Mouse (Mus musculus) kidney, postnatal 0 days (tissue): ENCODE data around the gene Syngr1. TPM values are rescaled to one million over a fixed set of nuclear protein-coding genes. Genes with fewer than 3 reads are reported as not detected.
A peak's percentile ranks its signal among the peaks of the same experiment; 100 is the strongest.

Experiments
- ATAC-seq: fragments of 200-750 bp; cut with Nextera tagmentation; replicated peaks from 2 replicates; pipeline ENCODE4 v1.8.0; 2017; ENCODE audit warnings: low read depth, moderate number of reproducible peaks, moderate TSS enrichment, moderate library complexity; ENCODE audit not compliant: low FRiP score
- DNase-seq: peaks from one replicate; pipeline ENCODE4 v3.0.0-alpha.2; 2016; ENCODE audit warnings: low spot score
- H3K27ac ChIP-seq: fragments of 300-500 bp; sonication (generic); 2 replicates; pipeline ENCODE4 v1.5.1; 2014; ENCODE audit warnings: mild to moderate bottlenecking
- H3K27me3 ChIP-seq: fragments of 300-500 bp; sonication (generic); 2 replicates; pipeline ENCODE4 v1.6.1; 2014; ENCODE audit warnings: low read length, mixed read lengths; ENCODE audit not compliant: insufficient read depth
- H3K36me3 ChIP-seq: fragments of 300-500 bp; sonication (generic); 2 replicates; pipeline ENCODE4 v1.6.1; 2014; ENCODE audit warnings: low read length, mixed read lengths; ENCODE audit not compliant: insufficient read depth
- H3K4me1 ChIP-seq: fragments of 300-500 bp; sonication (generic); replicated peaks from 2 replicates; pipeline ENCODE4 v1.6.1; 2014; ENCODE audit warnings: antibody characterized with exemption, low read length, mixed read lengths; ENCODE audit not compliant: insufficient read depth
- H3K4me2 ChIP-seq: fragments of 300-500 bp; sonication (generic); 2 replicates; pipeline ENCODE4 v1.6.1; 2014; ENCODE audit warnings: mild to moderate bottlenecking, low read length, moderate library complexity, mixed read lengths
- H3K4me3 ChIP-seq: fragments of 300-500 bp; sonication (generic); replicated peaks from 2 replicates; pipeline ENCODE4 v1.5.1; 2014; ENCODE audit warnings: low read depth, low read length
- H3K9ac ChIP-seq: fragments of 300-500 bp; sonication (generic); 2 replicates; pipeline ENCODE4 v1.6.1; 2014; ENCODE audit warnings: low read depth, low read length
- H3K9me3 ChIP-seq: fragments of 300-500 bp; sonication (generic); replicated peaks from 2 replicates; pipeline ENCODE4 v1.6.1; 2016; ENCODE audit warnings: low read length, inconsistent platforms, mixed read lengths
- CTCF ChIP-seq: IDR thresholded peaks from 2 replicates; pipeline ENCODE4 v1.5.1; 2016; ENCODE audit warnings: antibody characterized with exemption, low read depth, mild to moderate bottlenecking, moderate library complexity
- WGBS: fragments of 180-500 bp; shearing (Covaris S2); extraction: QIAGEN DNeasy Blood & Tissue Kit; methylation state at CpG from one replicate; pipeline ENCODE4 v1.1.7; 2014; 5-methylcytosine and 5-hydroxymethylcytosine counted together
- polyA plus RNA-seq: library from polyadenylated mRNA; unstranded; fragments of >200 nt; fragmentation: Nextera tagmentation; extraction: Ambion mirVana; gene quantifications from 2 replicates; pipeline ENCODE4 v1.2.1, GENCODE M21; 2015

Syngr1 gene
- 21.8 and 24.1 TPM in 2 replicates for polyA plus RNA-seq

DNA sequence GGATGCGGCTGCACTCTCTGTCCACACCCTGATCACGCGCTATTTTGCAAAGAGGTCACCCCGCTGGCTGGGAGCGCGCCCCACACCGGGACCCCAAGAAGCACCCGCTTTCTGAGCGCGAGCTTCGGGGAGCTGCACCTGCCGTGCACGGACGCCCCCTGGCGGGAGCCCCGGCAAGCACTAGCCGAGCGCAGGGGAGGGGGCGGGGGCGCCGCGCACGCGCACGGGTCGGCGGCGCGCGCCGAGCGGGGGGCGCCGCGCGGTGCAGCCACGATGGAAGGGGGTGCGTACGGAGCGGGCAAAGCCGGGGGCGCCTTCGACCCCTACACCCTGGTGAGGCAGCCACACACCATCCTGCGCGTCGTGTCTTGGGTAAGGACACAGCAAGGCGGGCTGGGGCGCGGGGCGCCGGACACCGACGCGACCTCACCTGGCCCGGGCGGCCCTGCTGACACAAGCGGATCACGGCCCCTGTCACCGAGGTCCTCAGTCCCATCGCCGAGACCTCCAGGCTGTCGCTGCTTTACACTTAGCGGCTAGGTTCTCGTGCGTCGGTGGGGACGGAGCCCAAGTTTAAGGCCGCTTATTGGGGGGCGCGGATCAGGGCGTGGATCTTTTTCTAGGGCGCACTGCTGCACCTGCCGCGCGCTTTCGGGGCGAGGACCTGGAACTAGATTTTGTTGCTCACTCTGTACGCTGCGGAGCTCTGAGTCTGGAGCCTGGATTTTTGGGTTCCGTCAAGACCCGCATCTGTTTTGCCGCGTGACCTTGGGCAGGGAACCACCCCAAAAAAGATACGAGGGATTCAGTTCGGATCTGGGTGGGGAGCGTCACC is at the start of gene Syngr1, which contains the start of gene Rpl3:
Gene Syngr1 (plus strand): TSS at position 214 of the 835 bp plus-strand sequence.
Gene Rpl3 (minus strand): TSS at position 748 of the 835 bp plus-strand sequence.
- Histone ChIP-seq H3K27me3 (peaks cover 9% of the 10 kb centered on the region), H3K9ac (peak within 1 kb of the TSS; percentile 53), H3K4me3 (peak within 1 kb of the TSS; percentile 52), H3K4me1 (peaks cover 8% of the 10 kb centered on the region; the same call in 1 of the 2 replicates), H3K36me3 (no peaks in the 10 kb centered on the region), H3K4me2 (peak within 1 kb of the TSS; percentile 86), H3K27ac (no peak within 1 kb of the TSS), H3K9me3 (no peaks in the 10 kb centered on the region)
- peak; percentile 67 for TF ChIP-seq CTCF
- WGBS: 2% methylated on average over 72 of the region's 86 CpGs
- peak; percentile 49 for DNase-seq
- ATAC-seq: peak; percentile 52; the same call in 1 of the 2 replicates

GRCm38 (mm10) chr15:80042152-80042551 is 49.0 kb upstream of the Syngr1 start:
- DNase-seq: no peak
- no peak for TF ChIP-seq CTCF
- Histone ChIP-seq H3K4me1 (no peaks in the 10 kb centered on the region), H3K27me3 (no peaks in the 10 kb centered on the region), H3K27ac (no peak overlapping the region), H3K4me2 (no peak overlapping the region), H3K4me3 (no peak overlapping the region), H3K9ac (no peak overlapping the region), H3K36me3 (no peaks in the 10 kb centered on the region), H3K9me3 (no peaks in the 10 kb centered on the region)
- ATAC-seq: no peak
- WGBS: 67% methylated on average over 4 of the region's 4 CpGs

GRCm38 (mm10) chr15:80044249-80044648 is 46.9 kb upstream of the Syngr1 start:
- TF ChIP-seq CTCF: no peak
- DNase-seq (no peak), ATAC-seq (no peak)
- Histone ChIP-seq H3K4me1 (no peaks in the 10 kb centered on the region), H3K27me3 (no peaks in the 10 kb centered on the region), H3K4me2 (no peak overlapping the region), H3K27ac (no peak overlapping the region), H3K4me3 (no peak overlapping the region), H3K9me3 (no peaks in the 10 kb centered on the region), H3K9ac (no peak overlapping the region), H3K36me3 (no peaks in the 10 kb centered on the region)
- 81% methylated on average over 10 of the region's 10 CpGs for WGBS

DNA sequence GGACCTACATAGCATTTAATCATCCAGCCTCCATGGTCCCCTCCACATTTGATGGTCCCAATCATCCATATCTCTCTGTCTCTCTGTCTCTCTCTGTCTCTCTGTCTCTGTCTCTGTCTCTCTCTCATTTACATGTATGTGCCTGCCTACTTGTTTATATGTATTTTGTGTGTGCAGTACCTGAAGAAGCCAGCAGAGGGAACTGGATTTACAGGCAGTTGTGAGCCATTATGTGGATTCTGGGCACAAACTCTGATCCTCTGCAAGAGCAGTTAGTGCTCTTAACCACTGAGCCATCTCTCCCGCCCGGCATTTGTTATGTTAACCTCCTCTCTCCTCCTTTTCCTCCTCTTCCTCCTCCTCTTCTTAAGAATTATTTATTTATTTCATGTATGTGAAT is 45.4 kb upstream of the Syngr1 start:
- DNase-seq (no peak), ATAC-seq (no peak)
- Histone ChIP-seq H3K4me2 (no peak overlapping the region), H3K27me3 (no peaks in the 10 kb centered on the region), H3K36me3 (no peaks in the 10 kb centered on the region), H3K4me1 (no peaks in the 10 kb centered on the region), H3K4me3 (no peak overlapping the region), H3K9ac (no peak overlapping the region), H3K27ac (no peak overlapping the region), H3K9me3 (no peaks in the 10 kb centered on the region)
- 98% methylated on average over 2 of the region's 2 CpGs for WGBS
- TF ChIP-seq CTCF: peak; percentile 31; the same call in 1 of the 2 replicates

- H3K4me1 ChIP-seq: no peaks in the 10 kb centered on the region
- WGBS: 37% methylated on average over 2 of the region's 2 CpGs
- no peak overlapping the region for H3K4me2 ChIP-seq
- H3K27me3 ChIP-seq: no peaks in the 10 kb centered on the region
- H3K36me3 ChIP-seq: no peaks in the 10 kb centered on the region
- TF ChIP-seq CTCF: no peak
- H3K4me3 ChIP-seq: no peak overlapping the region
- ATAC-seq (no peak), DNase-seq (no peak)
- H3K9me3 ChIP-seq: no peaks in the 10 kb centered on the region
- H3K9ac ChIP-seq: no peak overlapping the region
- H3K27ac ChIP-seq: no peak overlapping the region
Observed at GRCm38 (mm10) chr15:80047242-80047641, 43.9 kb upstream of the Syngr1 start.

DNA sequence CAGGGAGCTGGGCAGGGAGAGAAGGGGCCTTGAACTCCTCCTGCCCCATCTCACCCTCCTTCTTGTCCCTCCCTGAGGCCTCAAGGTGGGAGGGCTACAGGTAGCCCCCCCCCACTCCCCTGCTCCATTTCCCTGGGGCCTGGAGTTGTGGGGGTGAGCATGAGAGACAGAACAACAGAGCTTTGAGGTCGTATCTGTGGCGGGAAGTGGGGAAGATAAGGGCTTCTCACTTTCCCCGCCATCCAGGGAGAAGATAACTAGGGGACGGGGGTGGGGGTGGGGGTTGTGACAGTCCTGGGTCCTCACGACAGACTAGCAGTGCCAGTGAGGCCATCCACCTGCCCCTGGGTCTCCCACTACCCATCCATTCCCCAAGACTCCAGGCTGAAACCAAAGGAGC is 43.2 kb upstream of the Syngr1 start:
- no peak for ATAC-seq
- WGBS: 50% methylated on average over 5 of the region's 5 CpGs
- Histone ChIP-seq H3K27me3 (no peaks in the 10 kb centered on the region), H3K4me1 (no peaks in the 10 kb centered on the region), H3K27ac (no peak overlapping the region), H3K4me3 (no peak overlapping the region), H3K4me2 (no peak overlapping the region), H3K9ac (no peak overlapping the region), H3K9me3 (no peaks in the 10 kb centered on the region), H3K36me3 (no peaks in the 10 kb centered on the region)
- DNase-seq: no peak
- TF ChIP-seq CTCF: no peak
